Mouse (Mus musculus) right cerebral cortex, adult 18-20 months (tissue): ENCODE measurements around the gene Ms4a14.
A peak's percentile ranks its signal among the peaks of the same experiment; 100 is the strongest.
"Not testable (repeated sequence)": the region's sequence is repeated elsewhere in the genome, so short reads cannot be mapped to it uniquely, and the experiment has no call there.

Experiments used
- DNase-seq: peaks from one replicate; pipeline ENCODE4 v3.0.0; 2022; ENCODE audit warnings: mixed read lengths

Ms4a14 gene

DNA sequence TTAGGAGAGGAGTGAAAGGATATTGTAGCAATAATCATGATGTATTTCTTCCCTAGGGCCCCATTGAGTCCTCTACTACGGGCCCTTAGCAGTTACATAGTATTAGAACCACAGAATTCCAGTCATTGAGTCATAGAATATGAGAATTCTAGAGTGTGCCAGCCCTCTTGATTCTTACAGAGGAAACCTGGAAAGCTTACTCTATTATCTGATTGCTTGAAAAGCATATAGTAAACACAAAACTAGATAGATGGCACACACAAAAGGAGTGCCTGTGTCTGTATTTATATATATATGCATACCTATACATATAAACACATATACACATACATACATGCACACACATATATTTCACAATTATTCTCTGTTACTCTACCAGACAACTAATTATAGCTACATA is at the start of gene Ms4a14:
Gene Ms4a14, minus strand, starts transcription at position 101 of the 400 bp plus-strand sequence.
- no peak for DNase-seq

DNA sequence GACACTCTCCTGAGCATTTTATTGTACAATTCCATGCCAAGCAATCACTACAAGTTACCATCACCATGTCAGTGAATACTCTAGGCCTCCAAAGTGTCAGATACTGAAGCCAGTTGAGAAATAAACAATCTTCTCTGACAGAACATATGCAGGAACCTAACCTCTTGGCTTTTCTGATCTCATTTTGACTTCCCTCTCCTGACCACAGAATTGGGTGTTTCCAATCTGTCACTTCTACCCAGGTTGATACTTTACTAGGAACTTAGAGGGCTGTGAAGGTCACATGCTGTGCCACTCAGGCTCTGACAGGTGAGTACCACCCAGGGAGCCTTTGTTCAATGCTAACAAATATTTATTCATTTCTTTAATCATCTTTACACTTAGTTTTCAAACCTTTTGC is 47.7 kb upstream of the Ms4a14 start:
- DNase-seq = no peak

DNA sequence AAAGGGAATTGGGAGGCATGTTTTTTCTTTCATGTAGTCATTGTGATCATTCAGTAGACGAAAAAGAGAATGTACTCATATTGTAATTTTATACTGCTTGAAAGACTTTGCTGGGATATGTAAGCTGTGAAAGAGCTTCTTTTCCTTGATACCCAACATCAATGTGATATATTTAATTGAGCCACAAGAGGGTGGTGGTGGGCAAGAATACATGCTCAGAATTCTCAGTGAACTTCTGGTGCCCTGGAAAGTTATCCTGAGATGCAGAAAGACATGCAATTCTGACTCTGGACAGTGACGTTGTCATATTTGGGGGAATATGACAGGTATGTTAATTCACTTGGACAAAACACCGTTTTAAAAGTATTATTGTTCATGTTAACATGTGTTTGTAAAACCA is 45.9 kb upstream of the Ms4a14 start:
- no peak for DNase-seq

DNA sequence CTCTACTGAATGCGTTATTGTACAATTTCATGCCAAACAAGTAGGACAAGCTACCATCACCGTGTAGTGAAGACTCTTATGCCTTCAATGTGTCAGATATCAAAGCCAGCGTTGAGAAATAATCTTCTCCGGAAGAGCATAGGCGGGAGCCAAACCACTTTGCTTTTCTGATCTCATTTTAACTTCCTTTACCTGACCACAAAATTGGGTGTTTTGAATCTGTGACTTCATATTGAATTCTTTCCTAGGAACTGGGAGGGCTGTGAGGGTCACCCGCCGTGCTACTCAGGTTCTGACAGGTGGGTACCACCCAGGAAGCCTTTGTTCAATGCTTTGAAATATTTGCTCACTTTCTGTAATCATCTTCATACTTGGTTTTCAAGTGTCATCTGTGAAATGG is 41.5 kb upstream of the Ms4a14 start:
- DNase-seq = no peak

DNA sequence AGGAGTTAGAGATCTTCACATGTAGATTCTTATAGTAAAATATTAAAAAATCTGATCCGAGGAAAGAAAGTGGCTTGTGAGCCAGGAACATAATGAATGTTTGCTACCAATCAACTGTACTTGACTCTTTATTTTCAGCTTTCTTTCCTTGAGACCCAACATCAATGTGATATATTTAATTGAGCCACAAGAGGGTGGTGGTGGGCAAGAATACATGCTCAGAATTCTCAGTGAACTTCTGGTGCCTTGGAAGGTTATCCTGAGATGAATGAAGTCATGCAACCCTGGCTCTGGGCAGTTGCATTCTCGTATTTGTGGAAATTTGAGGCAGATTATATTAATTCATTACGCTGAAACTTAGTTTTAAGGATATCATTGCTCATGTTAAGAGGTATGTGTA is 37.6 kb upstream of the Ms4a14 start:
- no peak for DNase-seq

DNA sequence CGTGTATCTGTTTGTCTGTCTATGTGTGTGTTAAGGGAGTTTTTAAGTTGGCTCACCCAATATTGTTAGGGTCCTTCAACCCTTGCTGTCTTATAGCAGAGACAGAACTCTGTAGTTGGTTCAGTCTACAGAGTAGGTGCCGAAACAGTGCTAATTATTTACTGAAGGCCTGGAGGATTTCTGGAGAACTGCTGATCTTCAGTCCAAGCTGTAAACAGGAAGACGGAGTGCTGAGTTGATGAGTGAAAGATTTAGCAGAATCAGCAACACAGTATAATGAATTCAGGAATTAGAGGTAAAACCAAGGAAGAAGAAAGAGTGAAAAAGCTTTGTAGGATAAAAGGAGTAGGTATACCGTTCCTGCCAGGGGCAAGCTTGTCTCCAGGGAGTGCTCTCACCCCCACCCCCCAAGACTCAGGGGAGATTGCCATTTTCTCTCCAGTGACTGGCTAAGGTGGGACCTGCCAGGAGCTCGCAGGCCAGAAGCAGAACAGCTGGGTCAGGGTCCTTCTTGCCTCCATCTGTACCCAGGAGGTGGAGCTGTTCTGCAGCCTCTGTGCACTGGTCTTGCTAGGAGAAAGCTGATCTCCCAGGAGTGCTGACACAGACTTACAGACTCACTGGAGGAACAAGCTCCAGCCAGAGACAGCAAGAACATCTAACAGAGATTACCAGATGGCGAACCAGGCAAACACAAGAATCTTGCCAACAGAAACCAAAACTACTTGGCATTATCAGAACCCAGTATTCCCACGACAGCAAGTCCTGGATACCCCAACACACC is 35.6 kb upstream of the Ms4a14 start:
- peak; percentile 4 for DNase-seq

DNA sequence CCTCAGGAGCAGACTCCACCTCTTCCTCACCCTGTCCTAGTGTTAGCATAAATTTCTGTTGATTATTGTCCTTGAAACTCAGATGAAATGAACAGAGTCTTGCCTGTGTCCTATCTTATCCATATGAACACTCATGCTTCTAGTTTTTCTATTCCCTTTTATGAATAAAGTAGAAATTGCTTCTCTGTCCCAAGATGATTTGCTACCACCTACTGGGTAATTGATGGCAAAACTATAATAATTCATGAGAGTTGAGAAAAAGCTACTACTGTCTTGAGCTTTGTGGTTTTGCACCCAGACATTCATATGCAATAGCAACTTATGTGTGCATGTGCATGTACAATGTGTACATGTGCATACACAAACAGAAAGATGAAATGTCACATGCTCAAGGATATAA is 29.7 kb upstream of the Ms4a14 start:
- no peak for DNase-seq

DNA sequence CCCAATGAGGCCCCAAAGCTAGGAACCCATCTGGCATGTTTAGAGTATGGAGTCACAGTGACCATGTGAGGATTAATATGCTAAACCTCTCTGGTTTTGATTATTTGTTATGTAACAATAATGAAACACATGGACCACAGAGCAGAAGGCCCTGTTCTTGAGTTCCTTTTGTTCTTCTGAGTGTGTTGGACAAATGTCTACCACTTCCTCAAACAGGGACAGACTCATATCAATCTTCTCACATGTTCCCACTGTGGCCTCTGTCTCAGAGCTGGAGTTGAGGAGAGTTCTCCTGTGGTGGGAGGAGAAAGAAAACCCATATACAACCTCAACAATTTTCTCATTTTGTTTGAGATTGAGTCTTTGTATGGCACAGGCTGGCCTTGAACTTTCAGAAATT is 28.9 kb upstream of the Ms4a14 start:
- no peak for DNase-seq

DNA sequence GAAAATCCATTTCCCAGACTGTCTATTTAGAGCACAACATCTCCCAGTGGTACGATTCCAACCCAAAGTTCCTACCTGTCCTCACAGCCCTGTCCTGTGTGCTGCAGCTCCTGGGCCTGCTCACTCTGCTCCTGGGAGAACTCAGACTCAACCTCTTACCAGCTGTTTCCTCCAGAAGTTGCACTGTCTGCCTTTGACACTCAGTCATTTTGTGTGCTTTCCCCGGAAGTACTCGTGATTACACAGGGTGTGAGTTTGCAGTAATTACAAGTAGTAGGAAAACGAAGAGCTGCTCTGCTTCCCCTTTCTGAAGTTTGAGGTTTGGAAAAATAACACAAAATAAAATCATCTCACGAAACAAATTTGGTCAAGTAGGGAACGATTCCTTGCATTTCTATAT is 21.7 kb upstream of the Ms4a14 start, which contains the start of gene Ms4a7:
Gene Ms4a7, minus strand, starts transcription at position 215 of the 400 bp plus-strand sequence.
- no peak for DNase-seq

DNA sequence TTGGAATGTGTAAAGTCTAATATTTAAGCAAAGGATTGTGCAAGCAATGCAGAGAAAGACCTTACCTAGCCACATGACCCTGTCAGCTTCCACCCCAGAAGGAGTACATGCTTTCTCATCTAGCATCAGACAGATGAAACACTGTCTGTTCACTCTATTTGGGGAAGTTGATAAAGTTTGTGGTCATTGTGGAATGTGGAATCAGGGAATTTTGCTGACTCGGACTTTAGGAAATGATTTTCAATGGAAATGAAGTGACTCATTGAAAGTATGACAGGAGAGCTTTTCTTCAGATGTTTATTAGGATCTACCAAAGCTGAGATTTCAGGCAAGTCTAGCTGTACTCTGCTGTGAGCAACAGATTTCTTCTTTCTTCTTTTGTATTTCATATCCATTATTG is 6.9 kb upstream of the Ms4a14 start:
- DNase-seq = no peak

DNA sequence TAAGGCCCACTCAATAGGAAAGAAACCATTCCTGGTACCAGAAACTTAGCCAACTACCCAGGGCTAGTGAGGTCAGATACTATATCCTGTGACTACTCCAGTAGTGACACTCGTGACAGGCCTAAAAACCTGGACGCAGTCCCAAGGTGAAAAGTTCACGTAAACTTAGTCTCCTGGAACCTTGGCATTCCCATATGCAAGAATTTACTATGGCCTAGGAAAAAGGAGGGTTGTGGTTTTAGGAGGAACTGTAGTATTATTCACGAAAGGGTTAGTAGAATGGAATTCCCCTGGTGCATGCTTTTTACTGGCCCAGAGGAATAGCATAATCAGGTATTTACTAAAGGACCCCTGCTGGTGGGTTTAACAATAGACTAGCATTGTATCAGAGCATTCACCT is 2.5 kb upstream of the Ms4a14 start:
- DNase-seq = no peak

DNA sequence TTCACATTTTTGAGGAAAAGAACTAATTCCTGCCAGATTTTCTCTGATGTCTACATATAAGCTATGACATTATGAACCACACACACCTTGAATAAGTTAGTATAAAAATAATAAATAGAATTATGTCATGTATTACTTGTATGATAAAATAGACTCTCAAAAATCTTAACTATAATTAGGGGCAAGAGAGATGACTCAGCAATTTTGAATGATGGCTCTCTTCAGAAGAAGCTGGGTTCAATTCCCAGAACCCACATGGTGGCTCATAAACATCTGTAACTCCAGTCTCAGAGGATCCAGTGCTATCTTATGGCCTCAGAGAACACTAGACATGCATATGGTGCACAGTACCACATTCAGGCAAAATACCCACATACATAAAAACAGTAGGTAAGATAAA is 5.4 kb downstream of the Ms4a14 start:
- no peak for DNase-seq

DNA sequence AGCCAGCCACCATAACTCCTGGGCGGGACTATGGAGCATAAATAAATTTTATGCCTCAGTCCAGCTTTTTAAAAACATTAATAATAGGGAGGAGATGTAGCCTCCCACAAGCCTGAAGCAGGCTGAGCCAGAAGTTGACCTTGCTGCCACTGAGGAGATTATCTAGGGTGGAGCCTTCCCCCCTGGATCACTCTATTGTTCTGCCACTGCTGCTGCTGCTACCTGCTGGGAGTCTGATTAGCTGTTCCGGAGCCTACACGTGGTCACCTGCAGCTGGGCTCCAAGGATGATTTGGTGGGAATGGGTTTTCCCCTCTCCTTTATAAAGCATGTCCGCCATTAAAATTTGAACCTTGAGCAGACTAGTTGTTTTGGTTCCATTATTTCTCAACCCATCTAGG is 14.7 kb downstream of the Ms4a14 start:
- not testable (repeated sequence) for DNase-seq

DNA sequence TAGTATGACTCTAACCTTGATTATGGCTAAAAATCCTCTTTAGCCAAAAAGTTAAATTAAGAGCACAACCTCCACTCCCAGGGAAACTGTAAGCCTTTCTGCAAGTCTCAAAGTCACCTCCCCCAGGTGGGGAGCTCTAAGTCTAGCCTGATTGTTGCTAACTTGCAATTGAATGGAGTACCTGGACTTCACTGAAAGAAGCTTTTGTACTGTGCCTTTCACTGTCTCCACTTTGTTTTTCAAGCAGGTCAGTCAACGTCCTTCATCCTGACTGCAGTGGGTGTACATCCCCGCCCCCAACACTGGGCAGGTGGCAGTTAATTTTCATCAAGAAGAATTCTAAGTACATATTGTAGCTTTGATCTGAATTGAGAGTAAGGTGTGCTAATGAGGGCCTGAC is 15.3 kb downstream of the Ms4a14 start:
- DNase-seq = no peak

DNA sequence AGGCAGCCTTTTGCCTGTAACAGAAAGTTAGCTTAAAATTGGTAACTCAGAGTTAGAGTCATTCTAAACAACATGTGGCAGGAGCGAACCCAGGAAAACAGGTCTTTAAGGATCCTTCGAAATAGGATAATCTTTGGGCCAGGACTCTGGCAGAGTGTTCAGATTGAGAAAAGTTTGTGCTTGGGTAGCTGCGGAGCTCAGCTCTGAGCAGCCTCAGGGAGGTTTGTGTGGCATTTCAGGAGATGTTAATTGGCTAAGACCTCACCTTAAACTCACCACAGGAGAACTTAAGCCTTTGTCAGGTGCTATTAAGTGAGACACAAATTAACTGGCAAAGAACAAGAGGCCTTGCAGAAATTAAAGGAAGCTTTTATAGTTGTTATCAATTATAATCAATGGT is 20.6 kb downstream of the Ms4a14 start:
- not testable (repeated sequence) for DNase-seq

DNA sequence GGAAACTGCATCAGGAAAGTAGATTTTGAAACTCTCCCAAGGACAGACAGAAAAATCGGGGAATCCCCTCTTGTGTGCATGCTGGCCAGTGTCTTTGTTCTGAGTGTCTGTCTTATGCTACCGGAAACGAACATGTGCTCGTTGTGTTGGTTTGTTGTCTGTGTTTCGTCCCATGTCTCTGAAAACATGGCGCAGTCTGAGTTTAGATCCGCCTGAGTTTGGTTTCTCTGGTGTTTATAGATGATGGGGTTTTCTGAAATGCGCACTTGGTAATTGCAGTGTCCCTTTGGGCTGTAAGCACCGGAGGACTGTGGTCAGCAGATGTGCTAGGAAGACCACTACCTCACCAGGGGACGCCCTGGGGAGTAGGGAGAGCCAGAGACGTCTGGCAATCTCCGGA is 21.3 kb downstream of the Ms4a14 start:
- peak; percentile 0 for DNase-seq

DNA sequence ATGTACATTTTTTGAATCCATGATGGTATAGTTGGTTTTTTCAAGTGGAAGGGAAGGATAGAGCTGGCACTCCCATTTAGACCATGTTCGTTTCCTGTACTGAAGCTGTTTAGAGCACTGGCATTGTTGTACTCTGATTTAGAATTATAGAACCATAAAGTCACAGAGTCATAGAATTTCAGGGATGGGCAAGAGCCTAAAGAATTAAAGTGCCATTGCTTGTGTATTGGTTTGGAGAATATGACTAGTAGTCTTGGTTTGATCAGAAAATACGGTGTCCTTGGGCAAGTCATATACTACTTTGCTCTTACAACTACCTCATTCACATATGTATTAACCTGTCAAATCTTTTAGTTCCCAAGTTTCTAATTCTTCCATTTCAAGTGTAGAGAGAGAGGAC is 30.5 kb downstream of the Ms4a14 start, which contains the start of gene Ms4a5:
Gene Ms4a5, minus strand, starts transcription at position 101 of the 400 bp plus-strand sequence.
- no peak for DNase-seq

DNA sequence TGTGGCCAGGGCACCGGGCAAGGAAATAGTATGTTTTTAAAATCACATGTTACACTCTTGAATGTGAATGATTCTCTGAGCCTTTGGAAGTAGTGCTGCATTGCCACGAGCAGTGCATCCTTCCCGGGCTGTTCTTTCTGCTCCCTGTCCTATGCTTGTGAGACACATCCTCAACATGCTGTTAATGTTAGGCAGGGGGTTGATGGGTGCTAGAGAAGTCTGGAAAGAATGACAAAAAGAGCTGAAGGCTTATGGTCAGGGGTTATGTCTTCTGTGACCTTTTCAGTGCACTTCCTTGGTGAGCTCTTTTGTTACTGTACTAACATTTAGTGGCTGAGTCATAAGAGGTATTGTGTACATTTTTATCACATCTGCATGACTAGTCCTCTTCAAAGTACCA is 34.0 kb downstream of the Ms4a14 start:
- no peak for DNase-seq

DNA sequence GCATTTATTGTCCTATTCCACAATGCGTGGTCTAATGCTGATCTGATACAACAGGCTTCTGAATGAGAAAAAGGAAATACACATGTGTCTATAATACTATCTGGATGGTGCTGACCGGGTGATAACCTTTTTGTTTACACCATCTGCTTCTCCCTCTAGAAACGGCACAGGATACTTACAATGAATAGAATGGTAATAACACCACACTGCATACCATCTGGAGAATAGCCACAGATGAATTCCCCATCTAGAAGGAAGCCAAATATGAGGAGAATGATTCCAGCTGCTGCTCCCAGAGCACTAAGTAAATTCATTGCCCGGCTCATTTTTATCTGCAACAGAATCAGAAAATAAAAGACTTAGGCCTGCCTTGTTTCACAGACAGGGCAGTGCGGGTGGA is 37.8 kb downstream of the Ms4a14 start:
- DNase-seq = no peak

DNA sequence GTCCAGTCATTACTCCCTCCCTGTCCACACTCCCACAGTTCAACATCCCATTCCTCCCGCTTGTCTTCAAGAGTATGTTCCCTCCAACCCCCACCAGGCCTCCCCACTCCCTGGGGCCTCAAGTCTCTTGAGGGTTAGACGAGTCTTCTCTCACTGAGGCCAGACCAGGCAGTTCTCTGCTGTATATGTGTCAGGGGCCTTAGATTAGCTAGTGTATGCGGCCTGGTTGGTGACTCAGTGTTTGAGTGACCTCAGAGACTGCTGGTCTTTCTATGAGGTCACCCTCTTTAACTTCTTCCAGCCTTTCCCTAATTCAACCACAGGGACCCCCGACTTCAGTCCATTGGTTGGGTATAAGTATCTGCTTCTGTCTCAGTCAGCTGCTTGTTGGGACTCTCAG is 47.3 kb downstream of the Ms4a14 start:
- DNase-seq = no peak

DNA sequence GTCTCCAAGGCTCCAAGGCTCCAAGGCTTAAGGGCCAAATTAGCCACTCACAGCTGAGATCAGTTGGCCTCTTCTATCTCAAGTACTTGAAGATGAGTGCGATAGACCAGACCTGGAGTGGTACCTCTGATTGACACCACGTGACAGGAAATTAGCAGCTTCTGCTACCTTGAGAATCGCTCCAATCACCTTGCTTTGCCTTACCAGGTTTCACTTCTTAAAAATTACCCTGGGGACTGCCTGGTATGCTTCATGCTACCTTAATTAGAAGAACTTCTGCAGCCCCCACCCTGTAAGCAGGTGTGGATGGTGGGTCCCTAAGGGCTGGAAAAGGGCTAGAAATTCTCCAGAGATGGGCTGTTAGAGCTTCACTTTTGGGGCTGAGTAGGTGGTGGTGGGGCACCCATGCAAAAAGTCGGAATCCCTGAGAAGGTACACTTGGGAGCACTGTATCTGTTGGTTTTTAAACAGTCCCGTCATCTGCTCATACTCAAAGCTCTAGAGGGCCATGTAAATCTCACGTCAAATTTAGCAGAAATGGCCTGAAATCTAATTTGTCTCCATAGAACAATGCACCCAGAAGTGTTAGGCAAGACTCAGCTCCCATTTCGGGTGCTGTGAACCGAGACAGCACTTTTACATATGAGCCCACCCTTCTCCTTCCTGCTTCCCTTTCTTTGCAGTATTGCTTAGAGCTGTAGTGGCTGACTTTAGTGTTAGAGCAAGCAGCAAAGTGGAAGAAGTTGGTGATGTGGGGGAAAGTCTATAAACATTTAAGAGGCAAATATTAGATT is 48.0 kb downstream of the Ms4a14 start, which contains the start of gene Ms4a1:
Gene Ms4a1, minus strand, starts transcription at position 190 of the 794 bp plus-strand sequence.
- DNase-seq = no peak

DNA sequence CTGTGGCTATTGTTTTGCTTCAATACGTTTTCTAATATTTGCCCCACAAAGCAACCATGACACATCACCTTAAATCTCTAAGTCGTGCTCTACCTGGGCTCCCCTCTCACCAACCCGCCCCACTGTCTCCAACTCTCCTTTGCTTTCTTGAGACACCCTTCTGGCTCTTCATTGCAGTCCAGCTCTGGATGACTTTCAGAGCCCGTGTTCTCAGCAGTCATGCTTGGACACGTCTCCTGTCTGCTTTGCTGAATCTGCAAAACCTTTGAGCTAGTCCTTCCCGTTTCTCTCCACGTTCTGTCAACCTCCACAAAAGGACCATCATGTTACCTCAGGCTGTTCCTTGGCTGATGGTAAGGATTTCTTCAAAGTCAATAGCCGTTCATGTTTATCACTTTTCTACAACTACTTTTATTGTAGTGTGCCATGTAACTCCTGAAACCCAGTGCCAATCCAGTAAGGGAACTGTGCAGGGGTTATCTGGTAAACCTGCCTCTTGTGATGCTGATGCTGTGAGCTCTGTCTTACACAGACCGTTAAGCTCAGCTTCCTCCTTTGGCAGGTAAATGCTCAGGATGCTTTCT is 49.6 kb downstream of the Ms4a14 start:
- no peak for DNase-seq

DNA sequence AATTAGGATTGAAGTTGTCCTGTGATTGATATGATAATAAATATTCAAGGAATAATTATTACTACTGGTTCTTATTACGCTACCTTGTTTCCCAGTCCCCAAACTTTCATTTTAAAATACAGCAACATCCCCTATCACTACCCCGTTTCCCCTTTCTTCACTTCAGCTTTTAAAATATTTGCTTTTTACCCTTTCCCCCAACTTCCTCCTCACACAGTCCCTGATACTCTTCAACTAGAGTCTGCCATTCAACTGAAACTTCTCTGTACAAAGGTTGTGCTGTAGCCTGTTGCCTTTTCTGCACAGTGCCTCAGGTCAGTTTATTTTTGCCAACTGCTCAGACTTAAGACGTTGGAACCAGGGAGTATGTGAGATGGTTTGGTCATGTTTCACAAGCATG is 50.7 kb downstream of the Ms4a14 start:
- DNase-seq = no peak

DNA sequence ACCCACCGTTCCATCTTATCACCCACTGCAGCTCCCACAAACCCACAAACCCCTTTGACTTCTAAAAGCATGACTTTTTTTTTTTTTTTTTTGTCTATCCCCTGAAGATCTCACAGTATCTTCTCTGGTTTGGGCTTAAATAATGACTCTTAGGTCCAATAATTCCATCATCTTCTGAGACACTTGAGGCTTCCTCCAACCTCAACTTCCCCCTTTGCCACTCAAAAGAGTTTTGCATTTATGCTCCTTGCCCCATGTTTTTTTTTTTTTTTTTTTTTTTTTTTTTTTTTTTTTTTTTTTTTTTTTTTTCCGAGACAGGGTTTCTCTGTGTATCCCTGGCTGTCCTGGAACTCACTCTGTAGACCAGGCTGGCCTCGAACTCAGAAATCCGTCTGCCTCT is 51.3 kb downstream of the Ms4a14 start:
- not testable (repeated sequence) for DNase-seq
